Mouse (Mus musculus): ENCODE results near the gene Tet1. TPM values are rescaled to one million over a fixed set of nuclear protein-coding genes. Genes with fewer than 3 reads are reported as not detected.

Tet1 gene
- polyA plus RNA-seq, 1 experiment from 2014 or later = 30.8 TPM

DNA sequence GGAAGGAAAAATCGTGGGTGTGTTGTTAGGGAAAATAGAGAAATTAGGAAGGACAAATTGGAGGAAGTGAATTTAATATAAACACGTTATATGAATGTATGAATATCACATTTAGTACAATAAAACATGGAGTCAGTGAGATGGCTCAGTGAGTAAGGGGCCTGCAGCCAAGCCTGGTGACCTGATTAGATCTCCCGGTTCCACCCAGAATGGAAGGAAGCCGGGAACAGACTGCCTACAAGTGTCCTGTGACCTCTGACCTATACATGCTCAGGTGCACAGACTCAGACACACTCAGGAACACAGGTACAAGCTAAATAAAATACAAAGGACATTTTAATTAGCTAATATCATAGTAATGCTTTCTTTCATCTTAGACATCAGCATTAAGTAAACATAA lies 12.8 kb downstream of the Tet1 start:
- Histone ChIP-seq H3K27me3 (replicated peaks; ENCODE audit: control insufficient read depth, insufficient read depth, low read length) (no peaks in the 10 kb centered on the region), H3K27ac (ENCODE audit: low read depth) (no peak overlapping the region), H3K4me1 (replicated peaks; ENCODE audit: control insufficient read depth, insufficient read depth, low read length) (no peaks in the 10 kb centered on the region), H3K9me3 (ENCODE audit: control insufficient read depth, low read length) (no peaks in the 10 kb centered on the region), H3K4me3 (ENCODE audit: low read depth, low read length) (no peak overlapping the region), H3K36me3 (ENCODE audit: control insufficient read depth, insufficient read depth, low read length) (no peaks in the 10 kb centered on the region), H3K9ac (ENCODE audit: low read length) (no peak overlapping the region), H3K4me2 (ENCODE audit: low read length) (no peak overlapping the region)
- WGBS = 72% methylated on average over 4 of the region's 4 CpGs
- ATAC-seq (replicated peaks; ENCODE audit: low FRiP score, low TSS enrichment, low read depth) = no peak
- no peak for DNase-seq (ENCODE audit: low spot score)

DNA sequence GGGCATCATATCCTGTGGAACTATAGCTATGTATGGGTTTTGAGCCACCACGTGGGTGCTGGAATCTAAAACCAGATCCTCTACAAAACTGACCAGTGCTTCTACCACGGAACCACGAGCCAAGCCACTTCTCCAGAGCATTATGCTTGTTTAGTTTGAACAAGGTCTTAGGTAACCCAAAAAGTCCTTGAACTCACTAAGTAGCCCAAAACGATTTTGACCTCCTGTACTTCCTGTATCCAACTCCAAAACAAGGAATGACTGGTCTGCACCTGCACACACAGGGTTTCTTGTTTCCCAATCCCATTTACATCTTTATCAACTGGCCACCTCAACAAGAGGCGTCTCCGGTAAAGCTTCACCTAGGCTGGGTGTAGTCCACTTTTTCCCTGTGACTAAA lies 13.4 kb downstream of the Tet1 start:
- Histone ChIP-seq H3K4me1 (replicated peaks; ENCODE audit: control insufficient read depth, insufficient read depth, low read length) (no peaks in the 10 kb centered on the region), H3K27ac (ENCODE audit: low read depth) (no peak overlapping the region), H3K4me3 (ENCODE audit: low read depth, low read length) (no peak overlapping the region), H3K9me3 (ENCODE audit: control insufficient read depth, low read length) (no peaks in the 10 kb centered on the region), H3K9ac (ENCODE audit: low read length) (no peak overlapping the region), H3K27me3 (replicated peaks; ENCODE audit: control insufficient read depth, insufficient read depth, low read length) (no peaks in the 10 kb centered on the region), H3K36me3 (ENCODE audit: control insufficient read depth, insufficient read depth, low read length) (no peaks in the 10 kb centered on the region), H3K4me2 (ENCODE audit: low read length) (no peak overlapping the region)
- no peak for ATAC-seq (replicated peaks; ENCODE audit: low FRiP score, low TSS enrichment, low read depth)
- 86% methylated on average over 6 of the region's 6 CpGs for WGBS
- no peak for DNase-seq (ENCODE audit: low spot score)

DNA sequence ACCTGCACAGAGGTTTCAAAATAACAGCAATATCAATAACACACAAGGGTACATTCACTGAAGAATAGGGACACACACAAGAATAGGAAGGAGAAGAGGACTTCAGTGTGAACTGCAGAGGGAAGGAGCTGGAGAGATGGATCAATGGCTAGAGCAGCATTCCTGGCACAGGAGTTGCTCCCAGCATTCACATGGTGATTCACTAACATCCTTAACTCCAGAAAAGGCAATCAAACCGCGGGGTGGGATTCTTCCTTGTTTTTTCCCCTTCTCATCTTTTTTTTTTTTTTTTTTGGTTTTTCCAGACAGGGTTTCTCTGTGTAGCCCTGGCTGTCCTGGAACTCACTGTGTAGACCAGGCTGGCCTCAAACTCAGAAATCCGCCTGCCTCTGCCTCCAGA lies 14.3 kb downstream of the Tet1 start:
- Histone ChIP-seq H3K27me3 (replicated peaks; ENCODE audit: control insufficient read depth, insufficient read depth, low read length) (no peaks in the 10 kb centered on the region), H3K36me3 (ENCODE audit: control insufficient read depth, insufficient read depth, low read length) (no peaks in the 10 kb centered on the region), H3K9me3 (ENCODE audit: control insufficient read depth, low read length) (no peaks in the 10 kb centered on the region), H3K4me3 (ENCODE audit: low read depth, low read length) (no peak overlapping the region), H3K4me2 (ENCODE audit: low read length) (no peak overlapping the region), H3K27ac (ENCODE audit: low read depth) (no peak overlapping the region), H3K4me1 (replicated peaks; ENCODE audit: control insufficient read depth, insufficient read depth, low read length) (no peaks in the 10 kb centered on the region), H3K9ac (ENCODE audit: low read length) (no peak overlapping the region)
- DNase-seq (ENCODE audit: low spot score) (no peak), ATAC-seq (replicated peaks; ENCODE audit: low FRiP score, low TSS enrichment, low read depth) (no peak)
- 80% methylated on average over 3 of the region's 3 CpGs for WGBS

DNA sequence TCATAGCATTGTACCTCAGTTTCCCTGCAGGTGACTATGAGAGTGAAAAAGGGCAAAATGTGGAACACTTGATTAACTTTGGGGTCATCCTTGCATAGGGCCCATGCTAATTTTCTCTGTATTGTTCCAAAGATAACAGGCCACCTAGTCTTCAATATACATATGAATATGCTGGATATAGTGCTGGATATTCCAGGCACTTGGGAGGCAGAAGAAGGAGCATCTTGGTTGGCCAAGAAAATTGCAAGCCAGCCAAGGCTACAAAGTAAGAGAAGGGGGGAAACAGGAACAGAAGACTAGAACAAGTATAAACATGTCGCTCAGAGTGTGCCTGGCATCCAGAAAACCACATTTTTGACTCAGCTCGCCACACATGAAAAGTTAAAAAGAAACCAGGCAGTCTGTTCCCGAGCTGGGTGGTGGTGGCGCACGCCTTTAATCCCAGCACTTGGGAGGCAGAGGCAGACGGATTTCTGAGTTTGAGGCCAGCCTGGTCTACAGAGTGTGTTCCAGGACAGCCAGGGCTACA lies 15.4 kb downstream of the Tet1 start:
- no peak overlapping the region for H3K27ac ChIP-seq (ENCODE audit: low read depth)
- H3K9ac ChIP-seq (ENCODE audit: low read length) = no peak overlapping the region
- no peaks in the 10 kb centered on the region for H3K36me3 ChIP-seq (ENCODE audit: control insufficient read depth, insufficient read depth, low read length)
- ATAC-seq (replicated peaks; ENCODE audit: low FRiP score, low TSS enrichment, low read depth) = no peak
- no peak overlapping the region for H3K4me2 ChIP-seq (ENCODE audit: low read length)
- H3K4me1 ChIP-seq (replicated peaks; ENCODE audit: control insufficient read depth, insufficient read depth, low read length) = no peaks in the 10 kb centered on the region
- DNase-seq (ENCODE audit: low spot score) = no peak
- no peaks in the 10 kb centered on the region for H3K27me3 ChIP-seq (replicated peaks; ENCODE audit: control insufficient read depth, insufficient read depth, low read length)
- H3K4me3 ChIP-seq (ENCODE audit: low read depth, low read length) = no peak overlapping the region
- 61% methylated on average over 6 of the region's 6 CpGs for whole genome bisulfite sequencing
- no peaks in the 10 kb centered on the region for H3K9me3 ChIP-seq (ENCODE audit: control insufficient read depth, low read length)

DNA sequence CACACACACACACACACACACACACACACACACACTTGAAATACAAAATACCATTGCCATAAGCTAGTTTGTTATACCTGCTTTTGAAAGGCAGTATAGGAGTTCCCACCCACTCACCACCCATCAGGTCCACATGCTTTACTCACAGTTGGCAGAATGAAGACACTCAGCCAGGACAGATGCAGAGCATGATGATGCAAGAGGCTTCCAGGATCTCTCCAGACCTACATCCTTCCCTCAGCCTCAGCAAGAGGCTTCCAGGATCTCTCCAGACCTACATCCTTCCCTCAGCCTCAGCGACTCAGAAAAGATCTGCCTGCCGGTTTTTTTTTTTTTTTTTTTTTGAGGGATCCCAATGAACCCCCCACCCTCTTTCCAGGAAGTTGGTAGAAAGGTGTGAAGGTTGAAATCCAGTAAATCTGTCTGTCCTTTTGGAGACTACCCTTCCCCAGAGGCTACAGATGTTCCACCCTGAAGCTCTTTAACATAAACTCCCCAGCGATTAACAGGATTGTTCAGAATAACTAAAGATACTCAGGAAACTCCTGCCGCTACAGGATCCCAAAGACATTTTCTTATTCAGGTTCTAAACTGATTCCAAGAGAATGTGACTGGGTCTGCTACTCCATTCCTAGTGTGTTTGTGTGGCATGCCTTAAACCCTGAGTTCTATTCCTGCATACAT lies 16.1 kb downstream of the Tet1 start:
- Histone ChIP-seq H3K4me1 (replicated peaks; ENCODE audit: control insufficient read depth, insufficient read depth, low read length) (no peaks in the 10 kb centered on the region), H3K9me3 (ENCODE audit: control insufficient read depth, low read length) (no peaks in the 10 kb centered on the region), H3K4me2 (ENCODE audit: low read length) (no peak overlapping the region), H3K4me3 (ENCODE audit: low read depth, low read length) (no peak overlapping the region), H3K9ac (ENCODE audit: low read length) (no peak overlapping the region), H3K27me3 (replicated peaks; ENCODE audit: control insufficient read depth, insufficient read depth, low read length) (no peaks in the 10 kb centered on the region), H3K27ac (ENCODE audit: low read depth) (no peak overlapping the region), H3K36me3 (ENCODE audit: control insufficient read depth, insufficient read depth, low read length) (no peaks in the 10 kb centered on the region)
- WGBS = 20% methylated on average over 4 of the region's 4 CpGs
- ATAC-seq (replicated peaks; ENCODE audit: low FRiP score, low TSS enrichment, low read depth) (no peak), DNase-seq (ENCODE audit: low spot score) (no peak)

DNA sequence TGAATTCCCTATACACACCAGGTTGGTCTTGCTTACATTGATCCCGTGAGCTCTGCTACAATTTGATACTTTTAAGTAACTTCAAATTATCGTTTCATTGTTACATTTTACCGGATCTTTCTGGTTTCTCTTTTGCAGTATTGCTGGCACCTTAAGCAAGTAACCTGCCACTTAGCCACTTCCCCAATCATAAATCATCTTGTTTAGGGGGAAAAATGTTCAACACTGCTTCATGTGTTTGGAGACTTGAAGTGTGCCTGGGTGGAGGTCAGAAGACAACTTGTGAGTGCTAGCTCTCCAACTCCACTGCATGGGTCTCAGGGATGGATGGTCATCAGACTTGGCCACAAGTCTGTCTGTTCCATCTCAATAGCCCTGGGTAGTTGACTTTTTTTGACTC lies 17.8 kb downstream of the Tet1 start:
- ATAC-seq (replicated peaks; ENCODE audit: low FRiP score, low TSS enrichment, low read depth) (no peak), DNase-seq (ENCODE audit: low spot score) (no peak)
- H3K4me3 ChIP-seq (ENCODE audit: low read depth, low read length) = no peak overlapping the region
- no peaks in the 10 kb centered on the region for H3K27me3 ChIP-seq (replicated peaks; ENCODE audit: control insufficient read depth, insufficient read depth, low read length)
- no peaks in the 10 kb centered on the region for H3K9me3 ChIP-seq (ENCODE audit: control insufficient read depth, low read length)
- H3K4me2 ChIP-seq (ENCODE audit: low read length) = no peak overlapping the region
- H3K9ac ChIP-seq (ENCODE audit: low read length) = no peak overlapping the region
- no peak overlapping the region for H3K27ac ChIP-seq (ENCODE audit: low read depth)
- no peaks in the 10 kb centered on the region for H3K4me1 ChIP-seq (replicated peaks; ENCODE audit: control insufficient read depth, insufficient read depth, low read length)
- H3K36me3 ChIP-seq (ENCODE audit: control insufficient read depth, insufficient read depth, low read length) = no peaks in the 10 kb centered on the region
- WGBS = 84% methylated on average over 3 of the region's 3 CpGs

DNA sequence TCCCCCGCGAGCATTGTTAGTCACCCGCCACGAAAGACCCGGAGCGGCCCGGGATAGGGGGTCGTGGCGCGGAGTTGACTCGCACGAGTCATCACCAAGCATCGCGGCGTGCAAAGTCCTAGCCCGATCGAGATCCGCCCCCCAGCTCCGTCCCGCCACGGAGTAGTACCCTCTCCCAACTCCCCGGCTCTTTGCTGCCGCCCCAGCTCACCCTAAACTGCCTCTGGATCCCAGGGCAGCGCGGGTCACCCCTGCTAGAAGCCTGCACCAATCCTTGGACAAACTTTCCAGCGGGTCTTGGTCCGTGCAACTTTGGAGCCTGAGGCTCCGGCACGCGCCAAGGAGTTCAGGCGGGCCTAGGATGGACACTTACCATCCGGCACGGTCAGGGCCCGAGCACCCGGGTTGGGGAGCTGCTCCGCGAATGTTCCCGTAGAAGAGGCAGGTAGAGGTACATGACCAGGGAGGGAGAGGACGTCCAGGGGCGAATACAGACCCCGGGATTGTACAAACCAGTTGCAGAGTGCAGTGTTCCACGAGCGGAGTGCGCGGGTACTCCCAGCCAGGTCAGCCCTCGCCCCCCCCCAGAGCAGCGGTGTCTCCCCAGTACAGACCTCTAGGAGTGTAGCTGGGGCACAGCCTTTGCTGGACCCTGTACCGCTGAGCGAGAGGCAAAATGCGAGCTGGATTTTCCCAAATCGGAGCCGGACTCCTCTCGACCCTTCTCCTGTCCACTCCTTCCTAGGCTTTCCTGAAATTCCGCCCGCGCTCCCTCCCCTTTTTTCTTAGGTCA lies 21.8 kb downstream of the Tet1 start:
- Histone ChIP-seq H3K27me3 (replicated peaks; ENCODE audit: control insufficient read depth, insufficient read depth, low read length) (no peaks in the 10 kb centered on the region), H3K4me3 (ENCODE audit: low read depth, low read length) (peak overlapping the region; percentile 77), H3K36me3 (ENCODE audit: control insufficient read depth, insufficient read depth, low read length) (no peaks in the 10 kb centered on the region), H3K4me1 (replicated peaks; ENCODE audit: control insufficient read depth, insufficient read depth, low read length) (0 out of 2 replicates have a peak, but pooled peaks cover 5% of the 10 kb centered on the region), H3K27ac (ENCODE audit: low read depth) (peak overlapping the region; percentile 34; the same call in 1 of the 2 replicates), H3K9ac (ENCODE audit: low read length) (peak overlapping the region; percentile 66), H3K4me2 (ENCODE audit: low read length) (peak overlapping the region; percentile 99), H3K9me3 (ENCODE audit: control insufficient read depth, low read length) (no peaks in the 10 kb centered on the region)
- DNase-seq (ENCODE audit: low spot score) = peak; percentile 89
- under 1% methylated on average over 56 of the region's 56 CpGs for WGBS
- peak; percentile 79 for ATAC-seq (replicated peaks; ENCODE audit: low FRiP score, low TSS enrichment, low read depth)

DNA sequence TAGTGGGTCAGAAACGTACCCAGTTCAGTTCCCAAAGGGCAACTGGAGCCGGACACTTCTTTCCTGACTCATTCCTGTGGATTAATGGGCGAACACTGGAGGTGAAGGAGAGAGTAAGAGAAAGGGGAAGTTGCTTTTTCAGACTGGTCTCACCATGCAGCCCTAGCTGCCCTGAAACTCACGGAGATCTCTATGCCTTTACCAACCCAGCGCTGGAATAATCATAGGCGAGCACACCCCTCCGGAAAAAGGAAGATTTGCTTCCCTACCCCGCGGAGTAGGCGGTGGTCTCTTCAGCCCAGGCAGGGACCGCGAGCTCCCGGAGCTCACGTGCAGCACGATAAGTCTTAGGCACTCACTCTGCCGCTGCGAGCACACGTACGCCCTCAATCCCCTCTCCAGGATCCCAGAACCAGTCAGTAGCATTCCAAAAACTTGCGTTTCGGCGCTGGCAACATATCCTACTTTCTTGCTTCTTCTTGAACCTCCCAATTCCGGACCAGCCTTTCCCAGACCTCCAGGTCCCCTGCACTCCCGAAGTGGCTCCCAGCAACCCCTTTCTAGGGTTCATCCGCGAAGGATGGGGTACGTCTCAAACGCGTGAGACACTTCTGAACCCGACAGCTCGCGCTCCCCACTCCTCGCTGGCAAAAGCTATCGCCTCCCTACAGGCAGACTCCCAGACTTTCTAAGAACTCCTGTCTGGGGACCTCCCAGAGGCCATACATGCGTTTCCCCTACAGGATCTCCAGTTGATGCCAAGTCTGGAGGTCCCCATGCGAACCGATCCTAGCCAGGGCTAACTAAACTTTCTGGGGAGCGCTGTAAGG lies 22.6 kb downstream of the Tet1 start:
- no peaks in the 10 kb centered on the region for H3K36me3 ChIP-seq (ENCODE audit: control insufficient read depth, insufficient read depth, low read length)
- peak overlapping the region; percentile 99 for H3K4me2 ChIP-seq (ENCODE audit: low read length)
- no peaks in the 10 kb centered on the region for H3K27me3 ChIP-seq (replicated peaks; ENCODE audit: control insufficient read depth, insufficient read depth, low read length)
- DNase-seq (ENCODE audit: low spot score) (peak; percentile 83), ATAC-seq (replicated peaks; ENCODE audit: low FRiP score, low TSS enrichment, low read depth) (peak; percentile 42; the same call in 1 of the 2 replicates)
- WGBS = under 1% methylated on average over 38 of the region's 38 CpGs
- H3K9me3 ChIP-seq (ENCODE audit: control insufficient read depth, low read length) = no peaks in the 10 kb centered on the region
- H3K4me3 ChIP-seq (ENCODE audit: low read depth, low read length) = peak overlapping the region; percentile 77
- 0 out of 2 replicates have a peak, but pooled peaks cover 5% of the 10 kb centered on the region for H3K4me1 ChIP-seq (replicated peaks; ENCODE audit: control insufficient read depth, insufficient read depth, low read length)
- peak overlapping the region; percentile 66 for H3K9ac ChIP-seq (ENCODE audit: low read length)
- H3K27ac ChIP-seq (ENCODE audit: low read depth) = peak overlapping the region; percentile 34; the same call in 1 of the 2 replicates
